Mouse (Mus musculus) lung, embryonic 14.5 days (tissue): ENCODE data around the gene Slc2a9. TPM values are rescaled to one million over a fixed set of nuclear protein-coding genes. Genes with fewer than 3 reads are reported as not detected.

Experiments used
- ATAC-seq: fragments of 200-750 bp; cut with Nextera tagmentation; 2 replicates; pipeline ENCODE4 v1.8.0; 2017; ENCODE audit warnings: mild to moderate bottlenecking, moderate TSS enrichment, moderate library complexity; ENCODE audit not compliant: insufficient read depth
- DNase-seq: peaks from one replicate; pipeline ENCODE4 v3.0.0-alpha.2; 2015
- H3K27ac ChIP-seq: fragments of 300-500 bp; sonication (generic); 2 replicates; pipeline ENCODE4 v1.5.1; 2014; ENCODE audit warnings: low read depth, mild to moderate bottlenecking, moderate library complexity
- H3K27me3 ChIP-seq: fragments of 300-500 bp; sonication (generic); 2 replicates; pipeline ENCODE4 v1.6.1; 2014; ENCODE audit warnings: low read length, control low read depth; ENCODE audit not compliant: insufficient read depth
- H3K36me3 ChIP-seq: fragments of 300-500 bp; sonication (generic); 2 replicates; pipeline ENCODE4 v1.6.1; 2014; ENCODE audit warnings: control low read depth; ENCODE audit not compliant: insufficient read depth
- H3K4me1 ChIP-seq: fragments of 300-500 bp; sonication (generic); 2 replicates; pipeline ENCODE4 v1.6.1; 2014; ENCODE audit warnings: antibody characterized with exemption, control low read depth; ENCODE audit not compliant: insufficient read depth
- H3K4me2 ChIP-seq: fragments of 300-500 bp; sonication (generic); 2 replicates; pipeline ENCODE4 v1.6.1; 2014; ENCODE audit warnings: mild to moderate bottlenecking
- H3K4me3 ChIP-seq: fragments of 300-500 bp; sonication (generic); 2 replicates; pipeline ENCODE4 v1.5.1; 2014; ENCODE audit warnings: low read depth, low read length
- H3K9ac ChIP-seq: fragments of 300-500 bp; sonication (generic); 2 replicates; pipeline ENCODE4 v1.6.1; 2014
- H3K9me3 ChIP-seq: fragments of 300-500 bp; sonication (generic); 2 replicates; pipeline ENCODE4 v1.6.1; 2016; ENCODE audit warnings: low read depth, low read length, control low read depth
- CTCF ChIP-seq: IDR thresholded peaks from 2 replicates; pipeline ENCODE4 v1.5.1; 2016; ENCODE audit warnings: antibody characterized with exemption, low read depth
- WGBS: fragments of 180-500 bp; shearing (Covaris S2); extraction: QIAGEN DNeasy Blood & Tissue Kit; methylation state at CpG from one replicate; pipeline ENCODE4 v1.1.7; 2014; 5-methylcytosine and 5-hydroxymethylcytosine counted together
- polyA plus RNA-seq: library from polyadenylated mRNA; unstranded; fragments of >200 nt; fragmentation: Nextera tagmentation; extraction: Ambion mirVana; gene quantifications from 2 replicates; pipeline ENCODE4 v1.2.1, GENCODE M21; 2014

The Slc2a9 gene
- polyA plus RNA-seq, 1 experiment from 2014 or later: 2.2 TPM

DNA sequence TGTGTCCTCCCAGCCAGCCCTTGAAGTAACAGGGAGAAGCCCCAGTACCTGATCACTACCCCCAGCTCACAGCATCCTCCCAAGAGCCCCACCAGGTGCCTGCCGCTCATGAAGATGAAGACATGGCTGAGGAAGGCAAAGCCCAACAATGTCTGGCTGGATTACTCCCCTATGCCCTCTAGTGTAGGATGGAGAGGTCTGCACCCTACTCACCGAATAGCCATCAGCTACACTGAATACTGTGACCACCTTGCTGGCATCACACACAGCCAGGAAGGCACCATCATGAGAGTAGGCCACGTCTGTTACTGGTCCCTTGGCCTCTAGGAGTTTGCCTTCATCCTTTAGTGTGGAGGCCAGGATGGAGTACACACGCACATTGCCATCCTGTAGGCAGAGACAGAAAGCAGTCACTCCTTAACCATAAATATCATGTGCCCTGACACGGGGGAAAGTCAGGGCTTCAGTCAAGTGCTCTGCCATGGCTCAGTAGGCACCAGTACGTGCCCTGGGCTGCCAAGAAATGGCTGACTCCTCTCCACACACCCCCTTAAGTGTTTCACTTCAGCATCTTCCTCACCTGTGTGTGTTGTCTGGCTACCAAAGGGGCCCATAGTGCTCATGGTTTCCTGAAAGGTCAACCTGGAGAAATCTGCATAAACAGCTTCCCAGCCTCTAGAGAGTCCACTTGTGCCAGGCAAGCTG, 26.9 kb upstream of the Slc2a9 start:
- no peaks in the 10 kb centered on the region for H3K9me3 ChIP-seq
- no peak overlapping the region for H3K4me3 ChIP-seq
- peak; percentile 72 for TF ChIP-seq CTCF
- no peaks in the 10 kb centered on the region for H3K27me3 ChIP-seq
- H3K9ac ChIP-seq: no peak overlapping the region
- ATAC-seq (no peak; the same call in 1 of the 2 replicates), DNase-seq (peak; percentile 43)
- H3K36me3 ChIP-seq: peaks cover 95% of the 10 kb centered on the region
- WGBS: 69% methylated on average over 6 of the region's 6 CpGs
- no peak overlapping the region for H3K27ac ChIP-seq
- no peak overlapping the region for H3K4me2 ChIP-seq
- no peaks in the 10 kb centered on the region for H3K4me1 ChIP-seq

DNA sequence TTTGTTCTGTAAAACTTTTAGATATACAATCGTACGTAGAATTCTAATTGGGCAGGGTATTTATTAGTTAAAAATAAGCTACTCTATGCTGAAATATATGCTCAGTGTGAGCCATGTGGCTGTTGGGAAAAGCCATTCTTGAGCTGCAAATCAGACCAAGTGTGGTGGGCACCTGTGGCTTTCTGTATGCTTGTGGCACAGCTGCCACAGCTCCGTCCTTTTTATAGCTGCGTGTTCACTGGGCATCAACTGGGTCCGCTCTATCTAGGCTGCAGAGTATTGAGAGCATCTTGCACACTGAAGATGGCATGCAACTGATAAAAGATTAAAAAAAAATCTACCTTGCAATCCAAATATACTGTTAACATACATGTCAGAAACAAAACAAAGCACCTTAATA, 20.0 kb upstream of the Slc2a9 start:
- ATAC-seq (no peak), DNase-seq (no peak)
- WGBS: 88% methylated on average over 5 of the region's 5 CpGs
- Histone ChIP-seq H3K4me3 (no peak overlapping the region), H3K9me3 (no peaks in the 10 kb centered on the region), H3K27me3 (no peaks in the 10 kb centered on the region), H3K27ac (no peak overlapping the region), H3K9ac (no peak overlapping the region), H3K36me3 (peaks cover 33% of the 10 kb centered on the region), H3K4me1 (no peaks in the 10 kb centered on the region), H3K4me2 (no peak overlapping the region)
- no peak for TF ChIP-seq CTCF

DNA sequence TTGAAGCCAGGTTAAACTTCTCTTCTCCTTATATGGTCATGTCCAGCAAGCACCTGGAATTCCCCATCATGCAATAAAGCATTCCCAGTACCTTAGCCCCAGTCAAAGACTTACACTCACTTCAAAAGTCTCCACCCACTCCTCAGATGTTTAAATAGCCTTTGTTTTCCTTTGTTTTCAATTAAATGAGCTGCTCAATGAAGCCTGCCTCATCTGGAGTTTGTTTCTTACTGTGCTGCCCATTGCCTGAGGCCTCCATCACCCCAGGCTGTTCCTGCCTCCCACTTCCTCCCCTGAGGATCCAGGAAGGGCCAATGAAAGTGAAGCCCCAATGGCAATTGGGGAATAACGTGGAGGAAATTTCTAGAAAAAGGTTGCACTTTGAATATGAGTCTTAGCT, 17.9 kb upstream of the Slc2a9 start:
- Histone ChIP-seq H3K9me3 (no peaks in the 10 kb centered on the region), H3K27me3 (no peaks in the 10 kb centered on the region), H3K4me1 (no peaks in the 10 kb centered on the region), H3K4me3 (no peak overlapping the region), H3K9ac (no peak overlapping the region), H3K36me3 (peaks cover 12% of the 10 kb centered on the region; the same call in 1 of the 2 replicates), H3K27ac (no peak overlapping the region), H3K4me2 (no peak overlapping the region)
- DNase-seq (no peak), ATAC-seq (no peak)
- 44% methylated on average over 1 of the region's 1 CpGs for WGBS
- TF ChIP-seq CTCF: no peak

- Histone ChIP-seq H3K27me3 (no peaks in the 10 kb centered on the region), H3K36me3 (no peaks in the 10 kb centered on the region), H3K27ac (no peak overlapping the region), H3K4me1 (no peaks in the 10 kb centered on the region), H3K9ac (no peak overlapping the region), H3K4me3 (no peak overlapping the region), H3K4me2 (no peak overlapping the region), H3K9me3 (no peaks in the 10 kb centered on the region)
- 0 out of 2 replicates have a peak, but pooled peaks have one; percentile 38 for ATAC-seq
- peak; percentile 68 for DNase-seq
- peak; percentile 50 for TF ChIP-seq CTCF
- 64% methylated on average over 6 of the region's 6 CpGs for WGBS
These were observed 13.3 kb upstream of the Slc2a9 start for GRCm38 (mm10) chr5:38516267-38516666.

- Histone ChIP-seq H3K4me3 (no peak overlapping the region), H3K4me2 (no peak overlapping the region), H3K9me3 (no peaks in the 10 kb centered on the region), H3K4me1 (no peaks in the 10 kb centered on the region), H3K27me3 (no peaks in the 10 kb centered on the region), H3K9ac (no peak overlapping the region), H3K36me3 (no peaks in the 10 kb centered on the region), H3K27ac (no peak overlapping the region)
- DNase-seq (no peak), ATAC-seq (no peak)
- WGBS: 13% methylated on average over 2 of the region's 2 CpGs
- no peak for TF ChIP-seq CTCF
These were observed 10.0 kb upstream of the Slc2a9 start for GRCm38 (mm10) chr5:38512991-38513390.

- Histone ChIP-seq H3K4me1 (no peaks in the 10 kb centered on the region), H3K9ac (no peak overlapping the region), H3K4me3 (no peak overlapping the region), H3K36me3 (no peaks in the 10 kb centered on the region), H3K27ac (no peak overlapping the region), H3K4me2 (no peak overlapping the region), H3K27me3 (no peaks in the 10 kb centered on the region), H3K9me3 (no peaks in the 10 kb centered on the region)
- 60% methylated on average over 4 of the region's 4 CpGs for WGBS
- no peak for DNase-seq
- ATAC-seq: 0 out of 2 replicates have a peak, but pooled peaks have one; percentile 24
- no peak for TF ChIP-seq CTCF
These were observed 6.6 kb upstream of the Slc2a9 start for GRCm38 (mm10) chr5:38509568-38509967.

- no peak overlapping the region for H3K9ac ChIP-seq
- H3K4me1 ChIP-seq: no peaks in the 10 kb centered on the region
- no peaks in the 10 kb centered on the region for H3K27me3 ChIP-seq
- no peak for ATAC-seq
- H3K9me3 ChIP-seq: no peaks in the 10 kb centered on the region
- H3K27ac ChIP-seq: no peak overlapping the region
- H3K4me2 ChIP-seq: no peak overlapping the region
- no peak for TF ChIP-seq CTCF
- H3K36me3 ChIP-seq: no peaks in the 10 kb centered on the region
- WGBS: 62% methylated on average over 3 of the region's 3 CpGs
- DNase-seq: peak; percentile 11
- H3K4me3 ChIP-seq: no peak overlapping the region
These were observed 2.5 kb upstream of the Slc2a9 start for GRCm38 (mm10) chr5:38505435-38505765.
